Mouse (Mus musculus) cerebellum, postnatal 25 days (tissue): ENCODE data around the gene Cspg4.
"Not testable (repeated sequence)": the region's sequence is repeated elsewhere in the genome, so short reads cannot be mapped to it uniquely, and the experiment has no call there.

Source experiments
- DNase-seq, 2 experiments: peaks; one replicate each; pipeline ENCODE4 v3.0.0; 2021; ENCODE audit warnings: mixed read lengths in 2 of 2

The Cspg4 gene

GRCm38 (mm10) chr9:56927191-56928012 is 62.6 kb downstream of the Cspg4 start:
- peak in 1 of 2 experiments; percentile 32 for DNase-seq

GRCm38 (mm10) chr9:56928041-56928811 is 63.4 kb downstream of the Cspg4 start, which contains the start of gene Snx33:
Gene Snx33 (minus strand): TSS chr9:56928371.
- DNase-seq, result peak; percentile 90 to 94

DNA sequence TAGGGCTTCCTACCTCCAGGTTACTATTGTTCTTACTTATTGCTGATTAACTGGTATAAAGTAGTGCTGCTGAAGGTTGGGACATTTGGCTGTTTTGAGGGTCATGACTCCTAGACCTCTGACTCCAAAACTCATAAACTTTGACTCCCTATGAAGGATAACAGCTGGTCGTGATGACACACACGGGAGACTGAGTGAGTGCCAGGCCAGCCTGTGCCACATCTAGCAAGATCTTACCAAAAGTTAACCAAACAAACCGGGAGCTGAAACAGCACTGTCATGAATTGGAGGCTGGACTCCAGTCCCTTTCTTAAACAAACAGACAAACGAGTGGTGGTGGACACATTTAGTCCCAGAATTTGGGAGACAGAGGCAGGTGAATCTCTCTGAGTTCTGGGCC is 64.7 kb downstream of the Cspg4 start:
- DNase-seq, result no peak

DNA sequence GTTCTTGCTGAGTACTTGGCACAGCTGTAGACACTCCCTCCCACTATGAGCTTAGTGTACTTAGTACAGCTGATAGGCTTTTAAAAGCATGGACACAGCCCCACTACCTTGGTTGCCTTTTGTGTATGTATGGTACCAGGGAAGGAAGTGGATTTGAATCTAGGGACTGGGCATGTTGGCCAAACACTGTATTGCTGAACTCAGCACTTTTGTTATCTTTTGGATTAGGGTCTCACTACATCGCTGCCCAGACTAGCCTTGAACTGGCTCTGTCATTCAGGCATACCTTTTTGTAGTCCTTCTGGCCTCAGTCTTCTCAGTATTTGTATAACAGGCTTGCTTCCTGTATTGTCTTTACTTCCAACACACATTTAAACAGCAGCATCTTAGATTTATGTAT is 65.7 kb downstream of the Cspg4 start:
- no peak for DNase-seq

DNA sequence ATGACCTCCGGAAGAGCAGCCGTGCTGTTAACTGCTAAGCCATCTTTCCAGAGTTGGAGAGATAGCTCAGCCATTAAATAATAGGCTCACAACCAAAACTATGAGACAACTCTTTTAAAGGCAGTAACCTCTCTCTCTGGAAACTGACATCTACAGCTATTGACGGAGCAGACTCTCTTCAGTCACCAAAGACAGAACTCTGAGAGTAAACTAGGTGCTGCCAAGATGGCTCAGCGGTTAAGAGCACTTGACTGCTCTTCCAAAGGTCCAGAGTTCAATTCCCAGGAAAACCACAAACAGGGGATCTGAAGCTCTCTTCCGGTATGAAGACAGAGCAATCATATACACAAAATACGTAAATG is 72.0 kb downstream of the Cspg4 start:
- no peak for DNase-seq

- DNase-seq, result peak; percentile 91 to 93
Observed at GRCm38 (mm10) chr9:56937223-56938160, 72.7 kb downstream of the Cspg4 start, which contains the start of gene Imp3. Gene Imp3 (plus strand): TSS chr9:56937475.

- no peak for DNase-seq
Observed at GRCm38 (mm10) chr9:56938374-56938773, 73.5 kb downstream of the Cspg4 start.

DNA sequence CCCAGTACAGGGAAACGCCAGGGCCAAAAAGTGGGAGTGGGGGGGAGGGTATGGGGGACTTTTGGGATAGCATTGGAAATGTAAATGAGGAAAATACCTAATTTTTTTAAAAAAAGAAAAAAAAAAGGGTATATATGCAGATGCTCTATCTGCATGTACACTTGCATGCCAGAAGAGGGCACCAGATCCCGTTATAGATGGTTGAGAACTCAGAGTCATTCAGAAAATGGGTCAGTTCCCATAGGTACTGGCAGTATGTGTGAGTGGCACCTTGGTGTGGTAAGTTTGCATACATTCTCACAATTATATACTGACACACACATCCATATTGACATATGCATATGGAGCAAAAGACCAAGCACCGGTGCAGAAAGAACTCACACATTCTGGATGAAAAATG is 82.6 kb downstream of the Cspg4 start:
- peak; percentile 36 to 71 for DNase-seq

DNA sequence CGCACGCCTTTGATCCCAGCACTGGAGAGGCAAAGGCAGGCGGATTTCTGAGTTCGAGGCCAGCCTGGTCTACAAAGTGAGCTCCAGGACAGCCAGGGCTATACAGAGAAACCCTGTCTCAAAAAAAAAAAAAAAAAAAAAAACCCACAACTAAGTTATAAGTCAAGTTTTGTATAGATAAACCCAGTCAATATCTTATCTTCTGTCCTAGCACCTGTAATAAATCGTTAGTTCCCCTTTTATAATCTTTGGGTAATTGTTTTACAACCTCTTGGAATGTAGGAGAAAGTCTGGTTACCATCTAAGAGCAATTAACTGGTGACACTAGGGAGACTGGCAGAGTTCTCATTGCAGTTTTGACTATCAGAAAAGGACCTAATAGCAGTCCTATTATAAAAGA is 83.9 kb downstream of the Cspg4 start:
- DNase-seq, result not testable (repeated sequence)
